Mouse (Mus musculus): ENCODE results near the gene Gm11567. TPM values are rescaled to one million over a fixed set of nuclear protein-coding genes. Genes with fewer than 3 reads are reported as not detected.
"Not testable (repeated sequence)": the region's sequence is repeated elsewhere in the genome, so short reads cannot be mapped to it uniquely, and the experiment has no call there.

Gene Gm11567
- not detected in 2 replicates for polyA plus RNA-seq (2015; fragmentation: Nextera tagmentation; extraction: Ambion mirVana)

GRCm38 (mm10) chr11:99878887-99879286 lies at the start of gene Gm11567:
Gm11567 (plus strand) TSS chr11:99879187.
- not testable (repeated sequence) for ATAC-seq (ENCODE audit: insufficient number of reproducible peaks, insufficient read depth, low FRiP score, low TSS enrichment, low read depth); H3K9me3 ChIP-seq; H3K9ac ChIP-seq; H3K4me1 ChIP-seq; H3K36me3 ChIP-seq; H3K27ac ChIP-seq; H3K4me2 ChIP-seq; H3K27me3 ChIP-seq; H3K4me3 ChIP-seq
- WGBS, result 46% methylated on average over 1 of the region's 1 CpGs

GRCm38 (mm10) chr11:99837966-99838365 lies 41.0 kb upstream of the Gm11567 start, which contains the start of gene 2300003K06Rik:
2300003K06Rik (minus strand) TSS chr11:99838066.
- Histone ChIP-seq H3K4me2 (no peak within 1 kb of the TSS), H3K27me3 (no peaks in the 10 kb centered on the region), H3K4me1 (no peaks in the 10 kb centered on the region), H3K9ac (no peak within 1 kb of the TSS), H3K36me3 (no peaks in the 10 kb centered on the region), H3K9me3 (no peaks in the 10 kb centered on the region), H3K4me3 (no peak within 1 kb of the TSS), H3K27ac (no peak within 1 kb of the TSS)
- 77% methylated on average over 1 of the region's 1 CpGs for WGBS
- ATAC-seq (ENCODE audit: insufficient number of reproducible peaks, insufficient read depth, low FRiP score, low TSS enrichment, low read depth), result no peak

GRCm38 (mm10) chr11:99842185-99842584 lies 36.8 kb upstream of the Gm11567 start:
- Histone ChIP-seq H3K4me3 (no peak overlapping the region), H3K36me3 (no peaks in the 10 kb centered on the region), H3K9ac (no peak overlapping the region), H3K4me2 (no peak overlapping the region), H3K9me3 (no peaks in the 10 kb centered on the region), H3K27me3 (no peaks in the 10 kb centered on the region), H3K4me1 (no peaks in the 10 kb centered on the region), H3K27ac (no peak overlapping the region)
- WGBS, result 85% methylated on average over 1 of the region's 1 CpGs
- ATAC-seq (ENCODE audit: insufficient number of reproducible peaks, insufficient read depth, low FRiP score, low TSS enrichment, low read depth), result no peak

GRCm38 (mm10) chr11:99846746-99847145 lies 32.2 kb upstream of the Gm11567 start:
- no peak for ATAC-seq (ENCODE audit: insufficient number of reproducible peaks, insufficient read depth, low FRiP score, low TSS enrichment, low read depth)
- no peak overlapping the region for H3K9ac ChIP-seq
- no peak overlapping the region for H3K4me3 ChIP-seq
- WGBS, result 92% methylated on average over 2 of the region's 2 CpGs
- H3K27ac ChIP-seq, result no peak overlapping the region
- H3K4me2 ChIP-seq, result no peak overlapping the region
- H3K27me3 ChIP-seq, result no peaks in the 10 kb centered on the region
- no peaks in the 10 kb centered on the region for H3K9me3 ChIP-seq
- no peaks in the 10 kb centered on the region for H3K4me1 ChIP-seq
- H3K36me3 ChIP-seq, result no peaks in the 10 kb centered on the region

- H3K4me2 ChIP-seq, result no peak within 1 kb of the TSS
- ATAC-seq (ENCODE audit: insufficient number of reproducible peaks, insufficient read depth, low FRiP score, low TSS enrichment, low read depth), result no peak
- no peak within 1 kb of the TSS for H3K4me3 ChIP-seq
- no peak within 1 kb of the TSS for H3K27ac ChIP-seq
- H3K9ac ChIP-seq, result no peak within 1 kb of the TSS
- no peaks in the 10 kb centered on the region for H3K36me3 ChIP-seq
- H3K27me3 ChIP-seq, result no peaks in the 10 kb centered on the region
- H3K9me3 ChIP-seq, result no peaks in the 10 kb centered on the region
- no peaks in the 10 kb centered on the region for H3K4me1 ChIP-seq
Observed at GRCm38 (mm10) chr11:99851508-99851907, 27.5 kb upstream of the Gm11567 start, which contains the start of gene Krtap4-16. Krtap4-16 (minus strand) TSS chr11:99851608.

- WGBS, result 64% methylated on average over 3 of the region's 3 CpGs
- Histone ChIP-seq H3K4me2 (no peak overlapping the region), H3K27me3 (no peaks in the 10 kb centered on the region), H3K27ac (no peak overlapping the region), H3K9ac (no peak overlapping the region), H3K36me3 (no peaks in the 10 kb centered on the region), H3K9me3 (no peaks in the 10 kb centered on the region), H3K4me1 (no peaks in the 10 kb centered on the region), H3K4me3 (no peak overlapping the region)
- ATAC-seq (ENCODE audit: insufficient number of reproducible peaks, insufficient read depth, low FRiP score, low TSS enrichment, low read depth), result no peak
Observed at GRCm38 (mm10) chr11:99854121-99854520, 24.9 kb upstream of the Gm11567 start.

- Histone ChIP-seq H3K9me3 (no peaks in the 10 kb centered on the region), H3K4me2 (no peak within 1 kb of the TSS), H3K4me3 (no peak within 1 kb of the TSS), H3K9ac (no peak within 1 kb of the TSS), H3K4me1 (no peaks in the 10 kb centered on the region), H3K36me3 (no peaks in the 10 kb centered on the region), H3K27me3 (no peaks in the 10 kb centered on the region), H3K27ac (no peak within 1 kb of the TSS)
- 88% methylated on average over 2 of the region's 2 CpGs for WGBS
- ATAC-seq (ENCODE audit: insufficient number of reproducible peaks, insufficient read depth, low FRiP score, low TSS enrichment, low read depth), result no peak
Observed at GRCm38 (mm10) chr11:99857617-99858016, 21.4 kb upstream of the Gm11567 start, which contains the start of gene Gm11568. Gm11568 (plus strand) TSS chr11:99857917.

- Histone ChIP-seq H3K9ac (no peak overlapping the region), H3K27ac (no peak overlapping the region), H3K4me3 (no peak overlapping the region), H3K27me3 (no peaks in the 10 kb centered on the region), H3K4me1 (no peaks in the 10 kb centered on the region), H3K36me3 (no peaks in the 10 kb centered on the region), H3K4me2 (no peak overlapping the region), H3K9me3 (no peaks in the 10 kb centered on the region)
- 53% methylated on average over 2 of the region's 2 CpGs for WGBS
- no peak for ATAC-seq (ENCODE audit: insufficient number of reproducible peaks, insufficient read depth, low FRiP score, low TSS enrichment, low read depth)
Observed at GRCm38 (mm10) chr11:99858761-99859160, 20.2 kb upstream of the Gm11567 start.

- not testable (repeated sequence) for H3K4me3 ChIP-seq; H3K9ac ChIP-seq; H3K9me3 ChIP-seq; H3K27me3 ChIP-seq; H3K4me2 ChIP-seq; ATAC-seq (ENCODE audit: insufficient number of reproducible peaks, insufficient read depth, low FRiP score, low TSS enrichment, low read depth); H3K27ac ChIP-seq; H3K4me1 ChIP-seq; H3K36me3 ChIP-seq
- 58% methylated on average over 1 of the region's 1 CpGs for WGBS
Observed at GRCm38 (mm10) chr11:99864176-99864575, 14.8 kb upstream of the Gm11567 start, which contains the start of gene Gm11559. Gm11559 (plus strand) TSS chr11:99864476.

GRCm38 (mm10) chr11:99873089-99873488 lies 5.9 kb upstream of the Gm11567 start, which contains the start of gene Krtap9-1:
Krtap9-1 (plus strand) TSS chr11:99873389.
- ATAC-seq (ENCODE audit: insufficient number of reproducible peaks, insufficient read depth, low FRiP score, low TSS enrichment, low read depth); H3K4me1 ChIP-seq; H3K9me3 ChIP-seq; H3K4me3 ChIP-seq; H3K27me3 ChIP-seq; H3K27ac ChIP-seq; H3K9ac ChIP-seq; H3K4me2 ChIP-seq; H3K36me3 ChIP-seq: not testable (repeated sequence)
- WGBS, result 62% methylated on average over 1 of the region's 1 CpGs

- Histone ChIP-seq H3K27ac (no peak within 1 kb of the TSS), H3K4me3 (no peak within 1 kb of the TSS), H3K9me3 (no peaks in the 10 kb centered on the region), H3K36me3 (no peaks in the 10 kb centered on the region), H3K9ac (no peak within 1 kb of the TSS), H3K27me3 (no peaks in the 10 kb centered on the region), H3K4me1 (no peaks in the 10 kb centered on the region), H3K4me2 (no peak within 1 kb of the TSS)
- WGBS, result 76% methylated on average over 2 of the region's 2 CpGs
- ATAC-seq (ENCODE audit: insufficient number of reproducible peaks, insufficient read depth, low FRiP score, low TSS enrichment, low read depth), result no peak
Observed at GRCm38 (mm10) chr11:99907620-99908019, 28.6 kb downstream of the Gm11567 start, which contains the start of gene Krtap31-1. Krtap31-1 (plus strand) TSS chr11:99907920.

GRCm38 (mm10) chr11:99914451-99914850 lies 35.5 kb downstream of the Gm11567 start, which contains the start of gene Gm11565:
Gm11565 (plus strand) TSS chr11:99914751.
- WGBS, result 86% methylated on average over 3 of the region's 3 CpGs
- Histone ChIP-seq H3K4me3 (no peak within 1 kb of the TSS), H3K27ac (no peak within 1 kb of the TSS), H3K9ac (no peak within 1 kb of the TSS), H3K4me1 (no peaks in the 10 kb centered on the region), H3K9me3 (no peaks in the 10 kb centered on the region), H3K27me3 (0 out of 2 replicates have a peak, but pooled peaks cover 3% of the 10 kb centered on the region), H3K4me2 (no peak within 1 kb of the TSS), H3K36me3 (no peaks in the 10 kb centered on the region)
- no peak for ATAC-seq (ENCODE audit: insufficient number of reproducible peaks, insufficient read depth, low FRiP score, low TSS enrichment, low read depth)

All from embryonic facial prominence, embryonic 13.5 days (tissue).